Mouse (Mus musculus): Measurements from ENCODE around the gene Pias3. TPM values are rescaled to one million over a fixed set of nuclear protein-coding genes. Genes with fewer than 3 reads are reported as not detected.

Pias3 gene
- polyA plus RNA-seq, 2 experiments, result 3.6 to 5.1 TPM

GRCm38 (mm10) chr3:96666916-96667315, 29.3 kb upstream of the Pias3 start:
- H3K27ac ChIP-seq, result no peak overlapping the region
- H3K36me3 ChIP-seq (replicated peaks; ENCODE audit: control insufficient read depth, insufficient read depth, low read depth), result no peaks in the 10 kb centered on the region
- no peak overlapping the region for H3K4me2 ChIP-seq (ENCODE audit: low read depth)
- DNase-seq (ENCODE audit: low read depth in 3 of 3, low spot score in 3 of 3) (no peak), ATAC-seq (ENCODE audit: insufficient read depth) (no peak)
- H3K9me3 ChIP-seq (ENCODE audit: control insufficient read depth, low read length), result no peaks in the 10 kb centered on the region
- H3K9ac ChIP-seq (replicated peaks), result no peak overlapping the region
- no peak overlapping the region for H3K4me3 ChIP-seq (ENCODE audit: insufficient read depth in 1 of 2, low read depth in 2 of 2, low read length in 2 of 2)
- TF ChIP-seq EP300 (IDR thresholded peaks at IDR 0.05; ENCODE audit: low read depth) (no peak), CTCF (IDR thresholded peaks at IDR 0.05; ENCODE audit: low read depth) (no peak)
- H3K27me3 ChIP-seq (ENCODE audit: control insufficient read depth, insufficient read depth, low read length), result peaks cover 3% of the 10 kb centered on the region; the same call in 1 of the 2 replicates
- H3K4me1 ChIP-seq (replicated peaks; ENCODE audit: control insufficient read depth in 2 of 2, insufficient read depth in 2 of 2, low read length in 1 of 2), result peaks cover 0 to 11% of the 10 kb centered on the region in 2 experiments; a peak in 3 of 4 replicates
- WGBS (ENCODE audit: insufficient replicate concordance), result 76% methylated on average over 5 of the region's 5 CpGs

DNA sequence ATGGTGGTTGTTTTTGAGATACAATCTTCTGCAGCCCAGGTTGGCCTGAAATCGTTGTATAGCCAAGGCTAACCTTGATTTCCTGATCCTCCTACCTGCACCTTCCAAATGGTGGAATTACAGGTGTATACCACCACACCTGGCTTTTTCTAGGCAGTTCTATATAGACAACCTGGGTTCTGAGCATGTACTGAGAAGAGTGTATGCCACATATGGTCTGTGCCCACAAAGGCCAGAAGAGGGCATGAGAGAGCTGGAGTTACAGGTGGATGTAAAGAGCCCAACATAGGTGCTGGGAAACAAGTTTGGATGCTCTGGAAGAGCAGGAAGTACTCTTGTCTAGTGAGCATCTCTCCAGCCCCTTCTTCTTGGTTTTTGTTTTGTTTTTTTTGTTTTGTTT, 28.9 kb upstream of the Pias3 start:
- no peak overlapping the region for H3K27ac ChIP-seq
- H3K36me3 ChIP-seq (replicated peaks; ENCODE audit: control insufficient read depth, insufficient read depth, low read depth), result no peaks in the 10 kb centered on the region
- H3K9ac ChIP-seq (replicated peaks), result no peak overlapping the region
- ATAC-seq (ENCODE audit: insufficient read depth) (no peak), DNase-seq (ENCODE audit: low read depth in 3 of 3, low spot score in 3 of 3) (no peak)
- H3K4me2 ChIP-seq (ENCODE audit: low read depth), result no peak overlapping the region
- WGBS (ENCODE audit: insufficient replicate concordance), result 11% methylated on average over 1 of the region's 1 CpGs
- peaks cover 3% of the 10 kb centered on the region for H3K27me3 ChIP-seq (ENCODE audit: control insufficient read depth, insufficient read depth, low read length)
- no peaks in the 10 kb centered on the region for H3K9me3 ChIP-seq (ENCODE audit: control insufficient read depth, low read length)
- TF ChIP-seq EP300 (IDR thresholded peaks at IDR 0.05; ENCODE audit: low read depth), result no peak
- TF ChIP-seq CTCF (IDR thresholded peaks at IDR 0.05; ENCODE audit: low read depth), result peak; percentile 68
- H3K4me3 ChIP-seq (ENCODE audit: insufficient read depth in 1 of 2, low read depth in 2 of 2, low read length in 2 of 2), result no peak overlapping the region
- H3K4me1 ChIP-seq (replicated peaks; ENCODE audit: control insufficient read depth in 2 of 2, insufficient read depth in 2 of 2, low read length in 1 of 2), result peaks cover 0 to 11% of the 10 kb centered on the region in 2 experiments; a peak in 3 of 4 replicates

- Histone ChIP-seq H3K9ac (replicated peaks) (no peak overlapping the region), H3K27ac (no peak overlapping the region), H3K27me3 (ENCODE audit: control insufficient read depth, insufficient read depth, low read length) (peaks cover 3% of the 10 kb centered on the region), H3K4me1 (replicated peaks; ENCODE audit: control insufficient read depth in 2 of 2, insufficient read depth in 2 of 2, low read length in 1 of 2) (peaks cover 0 to 10% of the 10 kb centered on the region in 2 experiments; a peak in 3 of 4 replicates), H3K36me3 (replicated peaks; ENCODE audit: control insufficient read depth, insufficient read depth, low read depth) (no peaks in the 10 kb centered on the region), H3K9me3 (ENCODE audit: control insufficient read depth, low read length) (no peaks in the 10 kb centered on the region), H3K4me2 (ENCODE audit: low read depth) (no peak overlapping the region), H3K4me3 (ENCODE audit: insufficient read depth in 1 of 2, low read depth in 2 of 2, low read length in 2 of 2) (no peak overlapping the region)
- no peak for TF ChIP-seq CTCF (IDR thresholded peaks at IDR 0.05; ENCODE audit: low read depth)
- no peak for TF ChIP-seq EP300 (IDR thresholded peaks at IDR 0.05; ENCODE audit: low read depth)
- DNase-seq (ENCODE audit: low read depth in 3 of 3, low spot score in 3 of 3) (no peak), ATAC-seq (ENCODE audit: insufficient read depth) (no peak)
- WGBS (ENCODE audit: insufficient replicate concordance), result 75% methylated on average over 5 of the region's 5 CpGs
Observed at GRCm38 (mm10) chr3:96668424-96669067, 27.6 kb upstream of the Pias3 start.

DNA sequence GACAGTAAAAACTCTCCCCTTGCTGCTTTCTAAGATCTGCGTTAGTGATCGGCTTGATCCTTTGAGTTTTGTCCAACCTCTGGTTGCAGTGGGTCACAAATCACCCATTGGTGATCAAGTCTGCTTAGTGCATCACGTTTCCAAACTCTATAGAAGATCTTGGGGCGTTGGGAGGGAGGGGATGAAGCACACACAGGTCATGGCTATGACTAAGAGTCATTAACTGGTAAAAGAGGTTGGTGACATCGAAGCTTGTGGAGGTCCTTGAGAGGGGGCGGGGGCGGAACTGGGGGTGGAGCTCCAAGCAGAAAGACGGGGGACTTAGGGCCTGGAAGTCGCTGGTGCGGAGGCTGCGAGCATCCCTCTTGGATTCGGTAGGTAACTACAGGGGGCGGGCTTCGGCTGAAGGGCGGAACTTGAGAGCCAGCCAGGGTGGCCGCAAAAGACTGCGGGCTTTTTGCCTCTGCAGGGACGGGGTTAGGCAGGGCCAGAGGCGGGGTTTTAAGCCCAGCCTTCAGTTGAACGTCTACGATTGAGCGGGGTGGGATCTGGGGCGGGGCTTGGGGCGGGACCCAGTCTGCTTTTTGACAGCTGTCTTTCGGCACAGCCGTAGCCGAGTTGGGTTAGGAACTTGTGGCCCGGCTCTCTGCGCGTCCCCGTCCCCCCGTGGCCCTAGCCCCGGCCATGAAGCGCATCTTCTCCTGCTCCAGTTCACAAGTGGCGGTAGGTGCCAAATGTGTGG, 26.3 kb upstream of the Pias3 start, which contains the start of gene Ankrd35:
Gene Ankrd35, plus strand, starts transcription at position 405 of the 742 bp plus-strand sequence.
- ATAC-seq (ENCODE audit: insufficient read depth), result peak; percentile 88

GRCm38 (mm10) chr3:96671519-96671918, 24.7 kb upstream of the Pias3 start:
- H3K9ac ChIP-seq (replicated peaks), result no peak overlapping the region
- H3K27me3 ChIP-seq (ENCODE audit: control insufficient read depth, insufficient read depth, low read length), result peaks cover 3% of the 10 kb centered on the region
- H3K36me3 ChIP-seq (replicated peaks; ENCODE audit: control insufficient read depth, insufficient read depth, low read depth), result no peaks in the 10 kb centered on the region
- no peaks in the 10 kb centered on the region for H3K9me3 ChIP-seq (ENCODE audit: control insufficient read depth, low read length)
- H3K4me3 ChIP-seq (ENCODE audit: insufficient read depth in 1 of 2, low read depth in 2 of 2, low read length in 2 of 2), result no peak overlapping the region
- no peak overlapping the region for H3K4me2 ChIP-seq (ENCODE audit: low read depth)
- H3K27ac ChIP-seq, result no peak overlapping the region
- WGBS (ENCODE audit: insufficient replicate concordance), result 78% methylated on average over 5 of the region's 5 CpGs
- ATAC-seq (ENCODE audit: insufficient read depth) (no peak), DNase-seq (ENCODE audit: low read depth in 3 of 3, low spot score in 3 of 3) (no peak)
- TF ChIP-seq CTCF (IDR thresholded peaks at IDR 0.05; ENCODE audit: low read depth) (no peak), EP300 (IDR thresholded peaks at IDR 0.05; ENCODE audit: low read depth) (no peak)
- H3K4me1 ChIP-seq (replicated peaks; ENCODE audit: control insufficient read depth in 2 of 2, insufficient read depth in 2 of 2, low read length in 1 of 2), result peaks cover 0 to 7% of the 10 kb centered on the region in 2 experiments; a peak in 3 of 4 replicates

More for the DNA sequence above, 26.3 kb upstream of the Pias3 start, which contains the start of gene Ankrd35:
- no peaks in the 10 kb centered on the region for H3K36me3 ChIP-seq (replicated peaks; ENCODE audit: control insufficient read depth, insufficient read depth, low read depth)
- peak; percentile 42 for TF ChIP-seq CTCF (IDR thresholded peaks at IDR 0.05; ENCODE audit: low read depth)
- no peak for TF ChIP-seq EP300 (IDR thresholded peaks at IDR 0.05; ENCODE audit: low read depth)
- no peak within 1 kb of the TSS for H3K27ac ChIP-seq
- H3K4me1 ChIP-seq (replicated peaks; ENCODE audit: control insufficient read depth in 2 of 2, insufficient read depth in 2 of 2, low read length in 1 of 2), result peaks cover 0 to 7% of the 10 kb centered on the region in 2 experiments; a peak in 3 of 4 replicates
- 4% methylated on average over 35 of the region's 35 CpGs for WGBS (ENCODE audit: insufficient replicate concordance)
- H3K4me3 ChIP-seq (ENCODE audit: insufficient read depth in 1 of 2, low read depth in 2 of 2, low read length in 2 of 2), result peak within 1 kb of the TSS; percentile 38 to 50
- peaks cover 3% of the 10 kb centered on the region for H3K27me3 ChIP-seq (ENCODE audit: control insufficient read depth, insufficient read depth, low read length)
- H3K9me3 ChIP-seq (ENCODE audit: control insufficient read depth, low read length), result no peaks in the 10 kb centered on the region
- H3K4me2 ChIP-seq (ENCODE audit: low read depth), result peak within 1 kb of the TSS; percentile 62
- DNase-seq (ENCODE audit: low read depth in 3 of 3, low spot score in 3 of 3), result peak; percentile 49 to 76 (median 55)
- no peak within 1 kb of the TSS for H3K9ac ChIP-seq (replicated peaks)

All from liver, embryonic 14.5 days (tissue).